Mouse (Mus musculus) gastrocnemius, postnatal 10 days (tissue): ENCODE results near the gene Pcyt1b. TPM values are rescaled to one million over a fixed set of nuclear protein-coding genes. Genes with fewer than 3 reads are reported as not detected.

Source experiments
- DNase-seq: peaks from one replicate; pipeline ENCODE4 v3.0.0; 2021; ENCODE audit warnings: mixed read lengths
- total RNA-seq, 2 experiments: library from RNA; stranded (reverse); gene quantifications; 2 replicates each; pipeline ENCODE4 v1.2.3; 2021

The Pcyt1b gene
- total RNA-seq, 2 experiments from 2014 or later: 1.5 to 3.2 TPM

DNA sequence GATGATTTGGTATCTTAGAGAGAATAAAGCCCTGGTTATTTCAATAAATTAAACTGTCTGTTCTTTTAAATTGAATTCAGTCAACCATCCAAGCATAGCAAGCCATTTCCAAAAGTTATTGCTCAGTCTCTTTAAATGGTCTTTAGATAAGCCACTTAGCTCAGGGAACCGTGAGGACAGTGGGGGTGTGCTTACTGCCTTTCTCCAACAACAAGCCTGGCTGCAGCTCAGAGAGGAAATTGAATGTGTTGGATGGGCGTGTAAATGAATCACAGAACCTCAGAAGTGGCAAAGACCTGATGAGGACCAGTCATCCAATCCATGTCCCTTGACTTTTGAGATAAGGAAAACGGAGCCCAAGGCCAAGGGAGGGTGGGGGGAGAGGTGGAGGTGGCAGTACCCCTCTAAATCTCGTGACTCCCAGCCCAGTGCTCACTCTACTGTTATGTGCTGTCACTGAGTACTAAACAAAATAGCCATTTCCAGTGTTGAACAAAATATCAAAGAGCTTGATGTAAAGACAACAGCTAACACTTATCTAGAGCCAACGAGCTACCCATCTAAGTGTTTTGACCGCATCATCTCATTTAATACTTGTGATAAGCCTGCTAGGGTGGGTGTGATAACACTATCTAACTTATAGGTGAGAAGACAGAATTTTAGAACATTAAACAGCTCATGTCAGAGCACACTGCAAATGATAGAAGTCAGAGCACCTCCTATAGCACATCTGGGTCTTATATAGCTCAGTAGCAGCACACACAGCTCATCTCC is 78.5 kb downstream of the Pcyt1b start:
- no peak for DNase-seq

DNA sequence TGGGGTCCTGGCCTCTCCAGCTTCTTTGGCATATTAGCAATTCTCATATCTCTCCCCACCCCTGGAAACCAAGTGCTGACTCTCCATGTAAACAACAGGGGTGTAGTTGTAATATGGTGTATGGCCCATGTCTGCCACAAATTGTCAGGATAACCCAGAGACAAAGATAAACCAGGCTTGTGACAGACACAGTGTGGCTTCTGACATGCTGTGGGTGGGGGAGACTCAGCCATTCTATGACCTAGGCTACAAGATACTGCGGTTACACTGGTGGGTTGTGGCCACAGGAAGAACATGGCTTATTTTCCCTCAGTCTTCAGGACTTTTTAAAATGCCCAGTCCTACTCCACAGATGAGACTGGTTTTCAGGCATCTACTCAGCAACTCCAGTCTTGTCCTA is 94.5 kb downstream of the Pcyt1b start:
- no peak for DNase-seq

DNA sequence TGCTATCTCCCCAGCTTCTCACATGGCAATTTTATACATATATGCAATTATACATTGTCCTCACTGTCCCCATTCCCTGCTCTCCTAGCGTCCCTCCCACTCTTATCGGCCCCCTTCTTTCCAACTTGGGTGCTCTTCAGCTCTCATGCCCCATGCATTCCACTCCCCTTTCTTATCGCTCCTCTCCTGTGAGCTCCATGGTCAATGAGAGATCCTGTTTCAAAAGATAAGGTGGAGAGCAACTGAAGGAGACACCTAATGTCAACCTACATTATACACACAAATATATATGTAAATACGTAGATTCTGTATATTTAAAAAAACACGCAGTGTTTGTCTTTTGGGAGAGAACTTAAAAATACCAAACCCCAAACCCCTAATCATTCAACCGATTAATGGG is 95.9 kb downstream of the Pcyt1b start:
- DNase-seq: no peak

DNA sequence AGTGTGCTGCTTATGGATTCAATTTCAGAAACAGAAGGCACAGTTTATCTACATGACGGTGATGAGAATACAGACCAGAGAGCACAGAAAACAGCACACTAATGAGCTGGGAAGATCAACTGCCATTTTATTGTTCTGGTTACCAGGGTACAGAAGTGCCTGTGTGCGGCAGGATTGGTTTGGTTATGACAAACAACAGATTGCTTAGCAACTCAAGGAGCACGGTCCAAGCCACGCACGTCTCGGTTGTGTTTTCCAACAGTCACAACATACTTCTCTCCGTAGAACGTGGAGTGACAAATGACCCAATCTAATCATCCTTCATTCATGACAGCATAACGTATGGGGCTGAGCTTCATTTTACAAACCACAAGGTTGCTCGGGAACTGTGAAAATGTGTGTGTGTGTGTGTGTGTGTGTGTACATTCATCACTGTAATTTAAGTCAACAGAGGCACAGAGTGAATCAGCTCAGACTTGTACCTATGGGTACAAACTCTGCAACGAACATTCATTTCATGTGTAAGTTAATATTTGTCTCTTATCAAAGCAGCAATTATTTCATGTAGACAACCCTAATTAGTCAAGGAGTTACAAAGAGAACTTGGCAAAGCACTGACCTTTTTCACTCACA is 100.7 kb downstream of the Pcyt1b start:
- DNase-seq: no peak

DNA sequence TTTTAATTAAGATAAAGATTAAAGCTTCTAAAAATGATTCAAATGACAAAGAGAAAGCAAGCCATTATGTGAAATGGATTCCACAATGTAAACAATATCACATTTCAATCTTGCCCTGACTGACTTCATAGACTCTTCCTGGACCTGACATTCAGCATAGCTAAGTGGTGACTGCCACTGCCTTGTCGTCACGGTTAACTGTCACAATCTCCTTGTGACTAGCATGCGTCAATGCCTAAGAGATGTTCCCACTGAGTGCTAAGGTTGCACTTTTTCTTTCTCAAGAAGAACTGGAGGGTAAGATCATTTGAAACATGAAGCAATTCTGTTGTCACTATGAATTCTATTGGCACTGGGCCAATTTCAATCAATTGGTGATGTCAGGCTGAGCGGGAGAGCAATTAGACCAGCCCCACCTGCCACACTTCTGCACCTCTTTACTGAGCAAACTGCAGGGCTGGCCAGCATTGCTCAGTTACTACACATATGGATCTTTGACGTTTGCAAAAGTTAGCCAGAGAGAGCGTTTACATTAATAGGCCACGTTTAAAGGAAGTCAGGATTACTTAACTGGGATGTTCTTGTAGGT is 102.3 kb downstream of the Pcyt1b start:
- no peak for DNase-seq

DNA sequence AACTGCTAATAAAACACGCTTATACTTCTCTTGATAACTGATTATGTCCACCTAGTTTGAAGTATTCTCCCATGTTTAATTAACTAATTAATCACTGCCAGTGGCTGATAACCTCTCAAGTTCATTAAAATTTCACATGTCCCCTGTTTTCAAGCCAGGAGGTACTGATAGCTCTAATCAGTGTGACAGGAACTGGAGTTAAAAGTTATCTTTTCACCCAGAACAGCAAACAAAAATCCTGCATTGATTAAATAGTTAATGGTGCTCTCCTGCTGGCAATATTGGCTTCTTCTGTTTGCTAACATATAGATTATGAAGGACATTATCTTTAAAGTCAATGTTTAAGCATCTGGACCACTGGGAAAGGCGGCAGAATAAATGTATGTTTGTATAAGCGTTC is 106.1 kb downstream of the Pcyt1b start:
- no peak for DNase-seq

DNA sequence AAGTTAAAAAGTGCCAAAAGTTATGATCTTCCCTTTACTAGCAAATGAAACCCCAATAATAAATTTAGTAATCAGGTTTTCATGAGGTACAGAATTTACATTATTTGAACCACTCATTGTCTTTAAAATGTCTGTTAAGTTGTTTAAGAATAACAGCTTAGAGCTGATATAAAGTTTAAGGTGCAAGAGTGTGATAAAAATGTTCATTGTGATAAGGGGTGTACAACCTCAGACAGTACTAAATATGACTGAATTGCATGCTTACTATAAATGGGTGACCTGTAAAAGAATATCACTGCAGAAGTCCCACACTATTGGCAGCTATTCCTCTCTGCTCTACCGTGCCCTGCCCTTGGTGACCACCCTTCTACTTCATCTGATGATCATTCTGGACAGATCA is 134.9 kb downstream of the Pcyt1b start:
- no peak for DNase-seq

DNA sequence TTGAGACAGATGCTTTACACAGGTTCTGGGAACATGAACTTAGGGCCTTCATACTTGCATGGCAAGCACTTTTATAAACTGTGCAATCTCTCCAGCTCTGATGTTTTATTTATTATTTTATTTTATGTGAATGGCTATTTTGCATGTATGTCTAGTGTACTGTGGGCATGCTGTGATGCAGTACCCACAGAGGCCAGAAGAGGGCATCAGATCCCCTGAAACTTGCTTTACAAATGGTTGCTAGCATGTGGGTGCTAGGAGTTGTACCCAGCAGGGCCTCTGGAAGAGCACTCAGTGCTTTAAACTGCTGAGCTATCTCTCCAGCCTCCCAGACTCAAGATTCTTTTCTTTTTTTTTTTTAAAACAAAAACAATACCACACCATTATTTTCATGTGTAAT is 138.5 kb downstream of the Pcyt1b start:
- DNase-seq: peak; percentile 22

Other genes starting within 250 kb of the Pcyt1b start
- 1 to 10 TPM; 6.8 to 7.6 TPM for gene Pola1, start 22.7 kb upstream of the Pcyt1b start, total RNA-seq
- 10 to 100 TPM in 1 of 2 experiments, 1 to 10 TPM in 1; 7.6 to 10.6 TPM for gene Pdk3, start 177.3 kb downstream of the Pcyt1b start, total RNA-seq